Mouse (Mus musculus): ENCODE results near the gene Skint2.

The Skint2 gene

GRCm38 (mm10) chr4:112556894-112557293 lies at the start of gene Skint2:
Skint2 (plus strand) TSS chr4:112557194.
- DNase-seq, result no peak

Data from cerebellum, postnatal 36 days (tissue).